23 mouse cellular contexts compared by ENCODE assay signal in genomic region chr12:30970700-30971099, GRCm38 (mm10). TPM values are rescaled to one million over a fixed set of nuclear protein-coding genes. Genes with fewer than 3 reads are reported as not detected.
A peak's percentile ranks its signal among the peaks of the same experiment; 100 is the strongest.
DNase-seq lines count a peak whose midpoint lies in the region; ATAC-seq and TF ChIP-seq lines count a peak whose summit lies in the region.
"Had no signal": no experiment of that assay in that cellular context is flagged by ENCODE, and none has a peak within 500 bp of the region (broad histone marks: within the 10 kb centered on the region; RNA-seq: fewer than 3 reads in every experiment).

No protein-coding gene starts in this region.

- H3K36me3 ChIP-seq in liver, embryonic 12.5 days = no peaks in the 10 kb centered on the region
- no peaks in the 10 kb centered on the region for H3K36me3 ChIP-seq in liver, postnatal 0 days (replicated peaks; ENCODE audit: insufficient read depth, low read length)
- H3K36me3 ChIP-seq in liver, embryonic 13.5 days = no peaks in the 10 kb centered on the region
- no peaks in the 10 kb centered on the region for H3K36me3 ChIP-seq in liver, embryonic 15.5 days (replicated peaks)
- H3K36me3 ChIP-seq in hindbrain, postnatal 0 days (ENCODE audit: insufficient read depth, low read length) = no peaks in the 10 kb centered on the region
- no peaks in the 10 kb centered on the region for H3K36me3 ChIP-seq in kidney, embryonic 15.5 days
- H3K36me3 ChIP-seq: embryonic facial prominence, embryonic 13.5 days; embryonic facial prominence, embryonic 15.5 days; forebrain, embryonic 10.5 days; forebrain, embryonic 12.5 days had no signal

- no peaks in the 10 kb centered on the region for H3K4me1 ChIP-seq in liver, embryonic 12.5 days
- no peaks in the 10 kb centered on the region for H3K4me1 ChIP-seq in liver, postnatal 0 days (ENCODE audit: insufficient read depth)
- peaks cover 6% of the 10 kb centered on the region for H3K4me1 ChIP-seq in liver, embryonic 13.5 days (replicated peaks)
- H3K4me1 ChIP-seq in liver, embryonic 15.5 days (replicated peaks) = peaks cover 5% of the 10 kb centered on the region; the same call in 1 of the 2 replicates
- no peaks in the 10 kb centered on the region for H3K4me1 ChIP-seq in hindbrain, postnatal 0 days (ENCODE audit: insufficient read depth, low read length)
- no peaks in the 10 kb centered on the region for H3K4me1 ChIP-seq in kidney, embryonic 15.5 days
- H3K4me1 ChIP-seq: embryonic facial prominence, embryonic 13.5 days; embryonic facial prominence, embryonic 15.5 days; forebrain, embryonic 10.5 days; forebrain, embryonic 12.5 days had no signal

- 46% methylated on average over 2 of the region's 2 CpGs for WGBS in liver, embryonic 12.5 days (ENCODE audit: insufficient replicate concordance)
- WGBS in liver, postnatal 0 days (ENCODE audit: insufficient replicate concordance) = 77% methylated on average over 2 of the region's 2 CpGs
- 35% methylated on average over 2 of the region's 2 CpGs for WGBS in liver, embryonic 13.5 days (ENCODE audit: insufficient replicate concordance)
- 40% methylated on average over 2 of the region's 2 CpGs for WGBS in liver, embryonic 15.5 days (ENCODE audit: insufficient replicate concordance)
- 81% methylated on average over 2 of the region's 2 CpGs for WGBS in hindbrain, postnatal 0 days
- WGBS in kidney, embryonic 15.5 days = 73% methylated on average over 2 of the region's 2 CpGs

- no peak overlapping the region for H3K4me2 ChIP-seq in liver, embryonic 12.5 days
- no peak overlapping the region for H3K4me2 ChIP-seq in liver, postnatal 0 days (ENCODE audit: low read depth, low read length)
- H3K4me2 ChIP-seq in liver, embryonic 13.5 days = no peak overlapping the region
- no peak overlapping the region for H3K4me2 ChIP-seq in liver, embryonic 15.5 days
- no peak overlapping the region for H3K4me2 ChIP-seq in hindbrain, postnatal 0 days (ENCODE audit: low read depth, low read length)
- H3K4me2 ChIP-seq in kidney, embryonic 15.5 days = no peak overlapping the region
- H3K4me2 ChIP-seq: embryonic facial prominence, embryonic 13.5 days; embryonic facial prominence, embryonic 15.5 days; forebrain, embryonic 12.5 days had no signal

- H3K9ac ChIP-seq in liver, embryonic 12.5 days = no peak overlapping the region
- no peak overlapping the region for H3K9ac ChIP-seq in liver, postnatal 0 days (replicated peaks)
- no peak overlapping the region for H3K9ac ChIP-seq in liver, embryonic 13.5 days
- no peak overlapping the region for H3K9ac ChIP-seq in liver, embryonic 15.5 days
- H3K9ac ChIP-seq in hindbrain, postnatal 0 days (replicated peaks; ENCODE audit: low read length) = no peak overlapping the region
- no peak overlapping the region for H3K9ac ChIP-seq in kidney, embryonic 15.5 days
- H3K9ac ChIP-seq: embryonic facial prominence, embryonic 13.5 days; embryonic facial prominence, embryonic 15.5 days; forebrain, embryonic 12.5 days had no signal

- ATAC-seq in liver, embryonic 12.5 days = peak; percentile 72
- no peak for ATAC-seq in liver, postnatal 0 days
- peak; percentile 72 for ATAC-seq in liver, embryonic 13.5 days (ENCODE audit: low read depth)
- ATAC-seq in liver, embryonic 15.5 days (ENCODE audit: insufficient read depth) = peak; percentile 63
- no peak for ATAC-seq in hindbrain, postnatal 0 days
- no peak for ATAC-seq in kidney, embryonic 15.5 days (replicated peaks; ENCODE audit: low FRiP score)
- ATAC-seq: forebrain, embryonic 14.5 days; forebrain, embryonic 16.5 days had no signal

- H3K27me3 ChIP-seq in liver, embryonic 12.5 days (replicated peaks) = no peaks in the 10 kb centered on the region
- H3K27me3 ChIP-seq in liver, postnatal 0 days (ENCODE audit: insufficient read depth, low read length) = no peaks in the 10 kb centered on the region
- no peaks in the 10 kb centered on the region for H3K27me3 ChIP-seq in liver, embryonic 13.5 days
- no peaks in the 10 kb centered on the region for H3K27me3 ChIP-seq in liver, embryonic 15.5 days
- H3K27me3 ChIP-seq in hindbrain, postnatal 0 days (ENCODE audit: insufficient read depth, low read length) = no peaks in the 10 kb centered on the region
- no peaks in the 10 kb centered on the region for H3K27me3 ChIP-seq in kidney, embryonic 15.5 days
- H3K27me3 ChIP-seq: embryonic facial prominence, embryonic 13.5 days; embryonic facial prominence, embryonic 15.5 days; forebrain, embryonic 12.5 days had no signal

- H3K9me3 ChIP-seq in liver, embryonic 12.5 days (replicated peaks) = no peaks in the 10 kb centered on the region
- no peaks in the 10 kb centered on the region for H3K9me3 ChIP-seq in liver, postnatal 0 days (ENCODE audit: low read length)
- no peaks in the 10 kb centered on the region for H3K9me3 ChIP-seq in liver, embryonic 13.5 days (replicated peaks)
- H3K9me3 ChIP-seq in liver, embryonic 15.5 days (replicated peaks) = no peaks in the 10 kb centered on the region
- no peaks in the 10 kb centered on the region for H3K9me3 ChIP-seq in hindbrain, postnatal 0 days (ENCODE audit: low read length)
- H3K9me3 ChIP-seq in kidney, embryonic 15.5 days (replicated peaks) = no peaks in the 10 kb centered on the region
- H3K9me3 ChIP-seq: embryonic facial prominence, embryonic 15.5 days; forebrain, embryonic 10.5 days; forebrain, embryonic 12.5 days had no signal

- DNase-seq in liver, postnatal 0 days = no peak
- peak; percentile 3 for DNase-seq in liver, embryonic 13.5 days
- DNase-seq in thymus, postnatal 0 days (ENCODE audit: low spot score) = no peak
- no peak for DNase-seq in hindbrain, postnatal 0 days (ENCODE audit: low spot score)
- DNase-seq: adrenal gland, adult 2 months; adrenal gland, postnatal 10 days; adrenal gland, postnatal 25 days; cerebellum, adult 18-20 months; cerebellum, adult 8-10 months; cerebellum, adult 9-11 months; cerebellum, postnatal 14 days; cerebellum, postnatal 36 days; embryo, embryonic 11 days had no signal

- no peak for TF ChIP-seq CTCF in liver, postnatal 0 days (IDR thresholded peaks at IDR 0.05; ENCODE audit: low read depth)
- TF ChIP-seq CTCF in hindbrain, postnatal 0 days (IDR thresholded peaks at IDR 0.05; ENCODE audit: low read depth) = no peak

- TF ChIP-seq EP300 in liver, postnatal 0 days (IDR thresholded peaks at IDR 0.05; ENCODE audit: low read depth) = no peak

- no peak overlapping the region for H3K4me3 ChIP-seq in liver, embryonic 12.5 days
- no peak overlapping the region for H3K4me3 ChIP-seq in liver, postnatal 0 days (ENCODE audit: low read depth, low read length)
- no peak overlapping the region for H3K4me3 ChIP-seq in liver, embryonic 13.5 days (replicated peaks)
- H3K4me3 ChIP-seq in liver, embryonic 15.5 days (replicated peaks) = no peak overlapping the region
- H3K4me3 ChIP-seq in hindbrain, postnatal 0 days (ENCODE audit: low read length) = no peak overlapping the region
- no peak overlapping the region for H3K4me3 ChIP-seq in kidney, embryonic 15.5 days (replicated peaks)
- H3K4me3 ChIP-seq: embryonic facial prominence, embryonic 13.5 days; embryonic facial prominence, embryonic 15.5 days; erythroblast, embryonic 14.5 days; forebrain, embryonic 10.5 days; forebrain, embryonic 12.5 days had no signal

- H3K27ac ChIP-seq in liver, embryonic 12.5 days = no peak overlapping the region
- no peak overlapping the region for H3K27ac ChIP-seq in liver, postnatal 0 days (ENCODE audit: low read depth)
- H3K27ac ChIP-seq in liver, embryonic 13.5 days = no peak overlapping the region; the same call in 1 of the 2 replicates
- H3K27ac ChIP-seq in liver, embryonic 15.5 days (replicated peaks) = no peak overlapping the region
- H3K27ac ChIP-seq in hindbrain, postnatal 0 days = no peak overlapping the region
- H3K27ac ChIP-seq in kidney, embryonic 15.5 days = no peak overlapping the region
- H3K27ac ChIP-seq: embryonic facial prominence, embryonic 13.5 days; embryonic facial prominence, embryonic 15.5 days; forebrain, embryonic 10.5 days; forebrain, embryonic 12.5 days had no signal

RNA-seq across cellular contexts. Expression of gene Sh3yl1, which starts 59.2 kb away (rescaled TPM):
- 36.0 and 38.4 TPM in 2 replicates for polyA plus RNA-seq in liver, embryonic 12.5 days (2016; fragmentation: Nextera tagmentation; extraction: Ambion mirVana)
- polyA plus RNA-seq in liver, postnatal 0 days (2015; fragmentation: Nextera tagmentation; extraction: Ambion mirVana) = 16.1 and 16.9 TPM in 2 replicates
- 33.6 and 41.1 TPM in 2 replicates for polyA plus RNA-seq in liver, embryonic 13.5 days (2015; fragmentation: Nextera tagmentation; extraction: Ambion mirVana)
- 37.4 and 40.8 TPM in 2 replicates for polyA plus RNA-seq in liver, embryonic 15.5 days (2015; fragmentation: Nextera tagmentation; extraction: Ambion mirVana)
- polyA plus RNA-seq in thymus, postnatal 0 days (2015; fragmentation: Nextera tagmentation; extraction: Ambion mirVana) = 4.1 and 5.1 TPM in 2 replicates
- 10.8 and 13.8 TPM in 2 replicates for total RNA-seq in hindbrain, postnatal 0 days (2014; rRNA removed)
- 42.4 and 43.1 TPM in 2 replicates for polyA plus RNA-seq in hindbrain, postnatal 0 days (2015; fragmentation: Nextera tagmentation; extraction: Ambion mirVana)
- polyA plus RNA-seq in kidney, embryonic 15.5 days (2015; fragmentation: Nextera tagmentation; extraction: Ambion mirVana) = 25.2 and 27.5 TPM in 2 replicates

RNA-seq across cellular contexts. Expression of gene Acp1, which starts 59.3 kb away (rescaled TPM):
- polyA plus RNA-seq in liver, embryonic 12.5 days (2016; fragmentation: Nextera tagmentation; extraction: Ambion mirVana) = 299 and 326 TPM in 2 replicates
- 164 and 171 TPM in 2 replicates for polyA plus RNA-seq in liver, postnatal 0 days (2015; fragmentation: Nextera tagmentation; extraction: Ambion mirVana)
- polyA plus RNA-seq in liver, embryonic 13.5 days (2015; fragmentation: Nextera tagmentation; extraction: Ambion mirVana) = 351 and 380 TPM in 2 replicates
- polyA plus RNA-seq in liver, embryonic 15.5 days (2015; fragmentation: Nextera tagmentation; extraction: Ambion mirVana) = 235 and 287 TPM in 2 replicates
- 116 and 119 TPM in 2 replicates for polyA plus RNA-seq in thymus, postnatal 0 days (2015; fragmentation: Nextera tagmentation; extraction: Ambion mirVana)
- 29.7 and 40.0 TPM in 2 replicates for total RNA-seq in hindbrain, postnatal 0 days (2014; rRNA removed)
- 132 and 135 TPM in 2 replicates for polyA plus RNA-seq in hindbrain, postnatal 0 days (2015; fragmentation: Nextera tagmentation; extraction: Ambion mirVana)
- 168 and 188 TPM in 2 replicates for polyA plus RNA-seq in kidney, embryonic 15.5 days (2015; fragmentation: Nextera tagmentation; extraction: Ambion mirVana)

Comparison
In these comparisons a context has a peak if more than half of its experiments do, and no peak if none do; other contexts are left out.
1. ATAC-seq: peak in liver, embryonic 12.5 days (single experiment), liver, embryonic 13.5 days (single experiment) and liver, embryonic 15.5 days (single experiment); none in liver, postnatal 0 days (single experiment), hindbrain, postnatal 0 days (single experiment) and kidney, embryonic 15.5 days (single experiment).